Mouse (Mus musculus) urinary bladder, postnatal 25 days (tissue): ENCODE measurements around the gene Ptbp2.

Experiments used
- DNase-seq: peaks from one replicate; pipeline ENCODE4 v3.0.0; 2022; ENCODE audit warnings: low spot score

Ptbp2 gene

DNA sequence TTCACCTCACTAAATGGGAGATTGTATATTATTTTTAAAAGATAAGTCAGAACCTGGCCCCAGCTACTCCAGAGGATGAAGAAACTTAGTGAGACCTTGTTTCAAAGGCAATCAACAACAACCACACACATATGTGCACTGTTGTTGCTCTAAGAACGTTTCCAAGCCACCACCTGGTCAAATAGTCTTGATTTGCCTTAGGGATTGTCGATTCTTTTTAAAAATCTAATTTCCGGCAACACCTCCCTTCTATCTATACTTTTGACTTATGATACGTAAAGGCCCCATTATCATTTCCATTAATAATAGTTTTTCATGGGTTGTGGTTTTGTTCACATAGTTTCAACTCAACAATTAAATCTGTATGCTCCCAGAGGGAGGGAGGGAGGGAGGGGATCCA lies at the start of gene Ptbp2:
Gene Ptbp2, minus strand, starts transcription at position 101 of the 400 bp plus-strand sequence.
- no peak for DNase-seq

GRCm38 (mm10) chr3:119814678-119815077 lies 30.4 kb upstream of the Ptbp2 start:
- no peak for DNase-seq

- no peak for DNase-seq
These were observed 21.9 kb upstream of the Ptbp2 start for GRCm38 (mm10) chr3:119806123-119806522.

GRCm38 (mm10) chr3:119794677-119795365 lies 10.6 kb upstream of the Ptbp2 start:
- no peak for DNase-seq

DNA sequence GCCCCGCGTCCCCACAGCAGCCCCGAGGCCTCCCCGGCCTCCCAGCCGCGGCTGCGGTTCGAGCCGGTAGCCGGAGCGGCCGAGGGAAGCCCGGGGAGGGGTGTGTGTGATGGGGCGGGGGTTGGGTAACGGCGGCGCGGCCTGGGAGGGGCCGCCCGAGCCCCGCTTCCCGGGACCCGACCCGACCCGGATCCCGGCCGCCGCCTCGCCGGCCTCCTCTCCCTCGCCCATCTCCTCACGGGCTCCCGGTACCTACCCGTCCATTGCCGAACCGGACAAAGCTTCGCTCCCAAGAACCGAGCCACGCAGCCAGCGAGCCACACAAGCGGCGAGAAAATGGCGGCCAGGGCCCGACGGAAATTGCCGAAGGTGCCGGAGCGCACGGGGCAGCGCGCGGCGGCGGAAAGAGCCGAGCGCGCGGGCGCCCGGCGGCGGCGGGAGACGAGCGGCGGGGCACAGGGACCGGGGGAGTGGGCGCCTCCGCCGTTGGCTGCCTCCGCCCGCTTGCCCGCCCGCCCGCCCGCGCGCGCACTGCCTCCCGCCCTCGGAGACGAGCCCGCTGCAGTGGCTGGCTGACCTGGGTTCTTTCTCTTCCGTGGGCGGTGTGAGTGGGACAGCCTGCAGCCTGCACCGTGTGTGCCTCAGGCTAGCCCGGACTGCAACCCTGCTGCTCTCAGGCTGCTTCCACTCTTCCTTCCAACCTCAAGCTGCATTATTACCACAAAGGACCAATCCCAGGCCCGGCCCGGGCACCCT lies 1.1 kb downstream of the Ptbp2 start:
- DNase-seq, result peak; percentile 84

- DNase-seq, result peak; percentile 46
These were observed 2.0 kb downstream of the Ptbp2 start for GRCm38 (mm10) chr3:119782022-119782945.

GRCm38 (mm10) chr3:119780876-119781275 lies 3.4 kb downstream of the Ptbp2 start:
- no peak for DNase-seq

DNA sequence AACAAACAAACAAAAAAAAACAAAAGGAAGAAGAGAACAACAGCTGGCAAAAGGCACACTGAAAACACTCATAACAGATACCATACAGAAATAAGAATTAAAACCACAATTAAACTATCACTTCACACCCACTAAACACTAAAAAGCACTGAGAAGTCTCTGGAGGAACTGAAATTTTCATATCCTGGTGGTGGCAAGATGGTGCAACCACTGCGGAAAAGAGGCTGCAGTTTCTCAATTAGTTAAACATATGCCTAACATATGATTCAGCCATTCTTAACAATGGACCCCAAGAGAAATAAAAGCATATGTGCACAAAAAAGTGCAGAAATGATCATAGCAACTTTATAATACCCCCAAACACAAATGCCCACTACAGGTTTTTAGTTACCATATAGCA lies 5.0 kb downstream of the Ptbp2 start:
- DNase-seq, result no peak

DNA sequence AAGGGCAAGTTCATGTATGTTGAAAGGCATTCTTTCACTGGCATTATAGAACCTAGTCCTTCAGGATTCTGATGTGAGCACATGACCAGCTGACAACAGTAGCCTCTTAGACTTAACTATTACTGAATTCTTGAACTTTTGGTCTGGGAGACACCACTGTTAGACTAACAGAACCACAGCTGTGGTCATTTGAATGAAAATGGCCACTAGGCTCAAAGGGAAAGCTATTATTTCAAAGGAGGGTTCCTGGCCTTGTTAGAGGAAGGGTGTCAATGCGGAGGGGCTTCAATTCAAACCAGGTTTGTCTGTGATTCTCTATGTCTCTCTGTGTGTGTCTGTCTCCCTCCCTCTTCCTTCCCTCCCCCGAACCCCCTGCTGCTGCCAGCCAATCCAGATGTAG lies 5.8 kb downstream of the Ptbp2 start:
- no peak for DNase-seq

GRCm38 (mm10) chr3:119776129-119776528 lies 8.1 kb downstream of the Ptbp2 start:
- DNase-seq, result no peak

- no peak for DNase-seq
These were observed 11.5 kb downstream of the Ptbp2 start for GRCm38 (mm10) chr3:119772789-119773188.

DNA sequence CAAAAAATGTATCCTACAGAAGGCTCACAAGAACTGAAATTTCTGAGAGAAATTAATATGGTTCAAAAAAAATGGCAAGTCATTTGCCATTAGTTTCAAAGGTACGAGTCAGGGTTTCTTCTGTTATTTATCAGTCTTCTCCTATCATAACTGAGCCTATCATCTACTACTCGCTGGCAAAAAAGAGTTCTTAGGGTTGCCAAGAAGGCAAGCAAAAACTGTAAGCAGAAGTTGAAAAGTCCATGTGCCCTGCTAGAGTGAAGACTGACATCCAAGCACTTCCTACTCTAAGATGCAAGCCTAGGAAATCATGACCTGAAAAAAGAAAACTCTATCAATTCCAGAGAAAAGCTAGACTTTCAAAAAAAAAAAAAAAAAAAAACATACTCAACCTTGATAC lies 20.5 kb downstream of the Ptbp2 start:
- DNase-seq, result no peak

DNA sequence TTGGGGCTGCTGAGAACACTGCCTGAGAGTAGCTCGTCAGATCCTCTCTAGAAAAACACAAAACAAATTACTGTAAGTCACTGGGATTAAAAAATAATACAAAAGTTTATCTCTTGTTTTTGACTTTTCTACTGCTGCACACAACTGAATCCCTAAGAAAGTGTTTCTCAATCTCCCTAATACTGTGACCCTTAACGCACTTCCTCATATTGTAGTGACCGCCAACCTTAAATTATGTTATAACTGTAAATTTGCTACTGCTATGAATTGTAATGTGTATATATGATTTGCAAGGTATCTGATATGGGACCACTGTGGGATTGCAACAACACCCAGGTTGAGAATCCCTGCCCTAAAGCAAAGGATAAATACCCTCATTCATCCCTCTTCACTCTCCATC lies 22.5 kb downstream of the Ptbp2 start:
- no peak for DNase-seq

GRCm38 (mm10) chr3:119753791-119754190 lies 30.5 kb downstream of the Ptbp2 start:
- DNase-seq, result no peak

DNA sequence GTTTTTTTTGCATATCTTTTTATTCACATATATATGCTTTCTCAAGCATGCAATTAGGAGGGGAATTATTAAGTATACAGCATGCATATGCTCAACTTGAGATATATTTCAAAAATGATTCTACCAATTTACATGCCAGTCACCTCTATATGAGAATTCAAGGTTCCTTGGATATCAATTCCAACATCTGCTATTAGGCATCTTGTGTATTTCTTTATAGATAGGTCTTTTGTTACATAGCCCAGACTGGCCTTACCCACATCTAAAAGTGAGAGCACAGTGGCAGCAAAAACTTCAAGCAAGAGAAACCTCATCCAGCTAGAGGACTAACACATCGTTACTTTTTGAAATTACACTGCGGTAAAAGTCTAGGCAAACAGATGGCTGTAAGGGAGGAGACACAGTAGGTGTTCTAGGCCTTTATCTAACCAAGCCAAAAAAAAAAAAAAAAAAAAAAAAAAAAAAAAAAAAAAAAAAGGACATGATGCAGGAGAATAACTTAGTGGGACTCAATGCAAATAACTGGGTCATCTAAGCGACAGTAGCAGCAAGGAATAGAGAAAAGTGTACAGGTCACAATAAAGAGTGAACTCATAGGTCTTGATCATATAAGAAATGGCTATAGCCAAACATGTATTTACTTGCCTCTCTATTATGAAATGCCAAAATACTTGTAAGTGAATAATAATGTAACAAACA lies 34.6 kb downstream of the Ptbp2 start:
- DNase-seq, result no peak

GRCm38 (mm10) chr3:119749140-119749539 lies 35.1 kb downstream of the Ptbp2 start:
- DNase-seq, result no peak

DNA sequence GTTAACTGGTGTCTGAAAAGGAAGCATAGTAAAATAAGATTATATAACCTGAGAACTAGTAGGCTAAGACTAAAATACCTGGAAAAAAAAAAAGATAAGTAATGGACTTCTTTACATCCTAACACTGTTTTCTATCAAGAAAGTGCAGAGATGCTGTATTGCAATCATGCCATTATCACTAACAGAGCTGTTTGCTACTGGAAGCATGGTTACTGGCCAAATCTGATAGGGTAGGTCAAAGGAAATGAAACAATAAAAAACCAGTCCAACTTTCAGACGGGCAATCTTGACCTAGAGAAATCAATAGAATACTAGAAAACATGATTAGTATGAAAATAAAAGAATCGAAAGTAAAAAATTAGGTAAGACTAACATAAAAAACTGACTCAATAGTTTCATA lies 37.6 kb downstream of the Ptbp2 start:
- DNase-seq, result no peak

GRCm38 (mm10) chr3:119745801-119746200 lies 38.5 kb downstream of the Ptbp2 start:
- no peak for DNase-seq

DNA sequence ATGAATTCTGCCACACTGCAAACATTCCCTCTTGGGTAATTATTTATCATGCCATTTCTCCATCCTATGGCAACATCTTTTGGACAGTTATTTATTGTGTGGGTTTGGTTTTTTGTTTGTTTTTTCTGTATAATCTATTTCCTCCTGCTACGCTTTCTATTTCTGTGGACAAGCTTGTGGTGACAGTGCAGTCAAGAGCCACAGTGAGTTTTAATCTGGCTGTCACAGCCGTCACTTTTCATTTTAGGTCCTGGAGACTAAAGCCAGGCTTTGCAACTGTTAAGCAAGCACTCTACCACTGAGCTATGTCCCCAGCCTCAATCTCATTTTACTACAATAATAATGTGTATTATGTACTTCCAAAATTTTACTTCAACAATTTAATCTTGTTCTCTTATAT lies 54.4 kb downstream of the Ptbp2 start:
- DNase-seq, result no peak

- DNase-seq, result no peak
These were observed 72.2 kb downstream of the Ptbp2 start for GRCm38 (mm10) chr3:119712066-119712465.

- DNase-seq, result no peak
These were observed 72.8 kb downstream of the Ptbp2 start for GRCm38 (mm10) chr3:119711503-119711902.

GRCm38 (mm10) chr3:119701467-119701866 lies 82.8 kb downstream of the Ptbp2 start:
- no peak for DNase-seq
